Mouse (Mus musculus): ENCODE results near the gene Pus7l.

DNA sequence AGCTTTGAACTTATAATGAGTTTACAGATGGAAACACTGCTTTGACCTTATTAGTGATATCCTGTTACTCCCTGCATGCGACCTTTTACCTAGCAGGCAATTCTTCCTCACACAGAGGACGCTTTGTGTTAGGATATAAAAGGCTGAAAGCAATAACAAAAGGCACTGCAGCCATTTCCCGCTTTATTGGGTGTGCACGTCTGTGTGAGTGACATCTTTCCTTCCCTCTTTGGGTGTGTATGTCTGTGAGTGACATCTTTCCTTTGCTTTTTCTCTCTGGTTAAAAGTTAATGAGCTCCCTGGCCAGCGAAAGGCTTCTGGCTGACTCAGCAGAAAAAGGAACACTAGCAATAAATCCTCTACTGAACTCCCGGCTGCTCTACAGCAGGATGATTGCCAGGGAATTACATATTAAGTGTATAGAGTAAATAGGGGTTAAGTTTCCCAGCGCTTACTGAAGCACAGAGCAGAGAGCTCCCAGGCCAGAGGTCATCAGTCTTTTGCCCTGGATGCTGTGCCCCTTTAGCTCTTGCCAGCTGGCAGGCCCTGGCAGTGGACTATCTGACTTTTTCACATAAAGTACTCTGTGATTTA, 38.8 kb upstream of the Pus7l start:
- TF ChIP-seq CTCF (conservative IDR thresholded peaks at IDR 0.05; ENCODE audit: insufficient read depth, insufficient read length, low read depth, low read length) (no peak), POLR2A (IDR thresholded peaks at IDR 0.05; ENCODE audit: low read depth, low read length) (no peak)

Measured in kidney, adult 2 months (tissue).